Mouse (Mus musculus) frontal cortex, postnatal 10 days (tissue): ENCODE measurements around the gene Mcmbp.

Experiments used
- DNase-seq, 2 experiments: peaks; one replicate each; pipeline ENCODE4 v3.0.0; 2022; ENCODE audit warnings: low spot score in 2 of 2, mixed read lengths in 1 of 2

Gene Mcmbp

GRCm38 (mm10) chr7:128740334-128740733 lies at the start of gene Mcmbp:
Gene Mcmbp (minus strand): TSS chr7:128740495.
- DNase-seq: peak; percentile 93 to 96

- DNase-seq: no peak
These were observed 49.8 kb upstream of the Mcmbp start for GRCm38 (mm10) chr7:128790045-128790444.

GRCm38 (mm10) chr7:128781846-128782245 lies 41.6 kb upstream of the Mcmbp start:
- DNase-seq: no peak

- DNase-seq: peak; percentile 14 to 48
These were observed 39.0 kb upstream of the Mcmbp start for GRCm38 (mm10) chr7:128779305-128779704.

GRCm38 (mm10) chr7:128777201-128777600 lies 36.9 kb upstream of the Mcmbp start:
- no peak for DNase-seq

GRCm38 (mm10) chr7:128766696-128767095 lies 26.4 kb upstream of the Mcmbp start:
- DNase-seq: no peak

GRCm38 (mm10) chr7:128758948-128759347 lies 18.7 kb upstream of the Mcmbp start:
- no peak for DNase-seq

GRCm38 (mm10) chr7:128755396-128755795 lies 15.1 kb upstream of the Mcmbp start:
- no peak for DNase-seq

GRCm38 (mm10) chr7:128752012-128752411 lies 11.7 kb upstream of the Mcmbp start:
- no peak for DNase-seq

- DNase-seq: no peak
These were observed 10.0 kb upstream of the Mcmbp start for GRCm38 (mm10) chr7:128750296-128750695.

- no peak for DNase-seq
These were observed 8.5 kb upstream of the Mcmbp start for GRCm38 (mm10) chr7:128748758-128749157.

- no peak for DNase-seq
These were observed 5.9 kb upstream of the Mcmbp start for GRCm38 (mm10) chr7:128746151-128746550.

- DNase-seq: peak; percentile 97
These were observed 4.6 kb upstream of the Mcmbp start, which contains the start of gene Sec23ip for GRCm38 (mm10) chr7:128744684-128745485. Gene Sec23ip (plus strand): TSS chr7:128744943.

- no peak for DNase-seq
These were observed 3.6 kb upstream of the Mcmbp start for GRCm38 (mm10) chr7:128743898-128744297.

GRCm38 (mm10) chr7:128739462-128740277 lies 625 bp downstream of the Mcmbp start:
- DNase-seq: peak in 1 of 2 experiments; percentile 30

GRCm38 (mm10) chr7:128739116-128739461 lies 1.2 kb downstream of the Mcmbp start:
- DNase-seq: no peak

GRCm38 (mm10) chr7:128738041-128738440 lies 2.3 kb downstream of the Mcmbp start:
- DNase-seq: no peak

GRCm38 (mm10) chr7:128731585-128731984 lies 8.7 kb downstream of the Mcmbp start:
- no peak for DNase-seq

- DNase-seq: no peak
These were observed 11.6 kb downstream of the Mcmbp start for GRCm38 (mm10) chr7:128728738-128729137.

- no peak for DNase-seq
These were observed 12.6 kb downstream of the Mcmbp start for GRCm38 (mm10) chr7:128727701-128728100.

GRCm38 (mm10) chr7:128726999-128727398 lies 13.3 kb downstream of the Mcmbp start:
- no peak for DNase-seq

- no peak for DNase-seq
These were observed 15.1 kb downstream of the Mcmbp start for GRCm38 (mm10) chr7:128725189-128725588.

- DNase-seq: peak; percentile 69 to 80
These were observed 15.5 kb downstream of the Mcmbp start for GRCm38 (mm10) chr7:128724761-128725160.
